Mouse (Mus musculus) sigmoid colon, adult 10 weeks (tissue): ENCODE data around the gene Agps. TPM values are rescaled to one million over a fixed set of nuclear protein-coding genes. Genes with fewer than 3 reads are reported as not detected.

ENCODE experiments used
- polyA plus RNA-seq: library from polyadenylated mRNA; stranded (reverse); fragments of 350-450 nt; fragmentation: Illumina TruSeq; extraction: RNeasy Lipid Tissue Mini Kit (QIAGEN cat#74804); gene quantifications from one replicate; pipeline ENCODE4 v1.2.3, GENCODE M21; 2014; ENCODE audit warnings: low read depth, low replicate concordance

Gene Agps
- polyA plus RNA-seq = 104 TPM

GRCm38 (mm10) chr2:75831881-75832633 is at the start of gene Agps:
TSS of gene Agps (plus strand) at chr2:75832177.

GRCm38 (mm10) chr2:75938117-75939063 is 106.4 kb downstream of the Agps start, which contains the start of gene Ttc30b:
TSS of gene Ttc30b (minus strand) at chr2:75938585.

GRCm38 (mm10) chr2:75977752-75978368 is 145.9 kb downstream of the Agps start, which contains the start of gene Ttc30a2:
TSS of gene Ttc30a2 (minus strand) at chr2:75978170.

Other genes with a start within 250 kb of the Agps start
- 1,276 TPM for gene Hnrnpa3, start 172.9 kb upstream of the Agps start, polyA plus RNA-seq
- 289 TPM for gene Nfe2l2, start 127.5 kb upstream of the Agps start, polyA plus RNA-seq
- gene Ttc30b, start 106.4 kb downstream of the Agps start, polyA plus RNA-seq = 30.3 TPM
- 0.41 TPM for gene Ttc30a2, start 146.0 kb downstream of the Agps start, polyA plus RNA-seq
- 8.6 TPM for gene Ttc30a1, start 149.8 kb downstream of the Agps start, polyA plus RNA-seq